Mouse (Mus musculus): ENCODE measurements around the gene Thsd4. TPM values are rescaled to one million over a fixed set of nuclear protein-coding genes. Genes with fewer than 3 reads are reported as not detected.
A peak's percentile ranks its signal among the peaks of the same experiment; 100 is the strongest.

Gene Thsd4
- polyA plus RNA-seq, 1 experiment, result 5.9 TPM

GRCm38 (mm10) chr9:60024545-60024944, 497.3 kb downstream of the Thsd4 start:
- H3K27ac ChIP-seq (ENCODE audit: insufficient read depth, low read depth, low read length), result no peak overlapping the region
- no peak for DNase-seq
- H3K4me3 ChIP-seq (ENCODE audit: insufficient read depth, low read depth, low read length), result no peak overlapping the region
- H3K27me3 ChIP-seq (replicated peaks; ENCODE audit: control insufficient read depth, insufficient read depth, low read length), result no peaks in the 10 kb centered on the region
- peaks cover 3% of the 10 kb centered on the region; the same call in 1 of the 2 replicates for H3K4me1 ChIP-seq (ENCODE audit: control insufficient read depth, insufficient read depth, low read length)
- TF ChIP-seq CTCF (conservative IDR thresholded peaks at IDR 0.05; ENCODE audit: insufficient read depth, insufficient read length, low read depth, low read length), result no peak
- no peak for TF ChIP-seq POLR2A (IDR thresholded peaks at IDR 0.05; ENCODE audit: low read depth, low read length)
- H3K36me3 ChIP-seq (ENCODE audit: control insufficient read depth, insufficient read depth, low read length), result no peaks in the 10 kb centered on the region
- 41% methylated on average over 5 of the region's 5 CpGs for WGBS

- Histone ChIP-seq H3K36me3 (ENCODE audit: control insufficient read depth, insufficient read depth, low read length) (no peaks in the 10 kb centered on the region), H3K27me3 (replicated peaks; ENCODE audit: control insufficient read depth, insufficient read depth, low read length) (no peaks in the 10 kb centered on the region), H3K4me3 (ENCODE audit: insufficient read depth, low read depth, low read length) (no peak overlapping the region), H3K27ac (ENCODE audit: insufficient read depth, low read depth, low read length) (no peak overlapping the region), H3K4me1 (ENCODE audit: control insufficient read depth, insufficient read depth, low read length) (no peaks in the 10 kb centered on the region)
- TF ChIP-seq CTCF (conservative IDR thresholded peaks at IDR 0.05; ENCODE audit: insufficient read depth, insufficient read length, low read depth, low read length) (no peak), POLR2A (IDR thresholded peaks at IDR 0.05; ENCODE audit: low read depth, low read length) (no peak)
- WGBS, result 83% methylated on average over 3 of the region's 3 CpGs
- DNase-seq, result no peak
Measured at GRCm38 (mm10) chr9:60022331-60022730, 499.5 kb downstream of the Thsd4 start.

GRCm38 (mm10) chr9:60020444-60020843, 501.4 kb downstream of the Thsd4 start:
- H3K27ac ChIP-seq (ENCODE audit: insufficient read depth, low read depth, low read length), result no peak overlapping the region
- no peaks in the 10 kb centered on the region for H3K27me3 ChIP-seq (replicated peaks; ENCODE audit: control insufficient read depth, insufficient read depth, low read length)
- H3K4me3 ChIP-seq (ENCODE audit: insufficient read depth, low read depth, low read length), result no peak overlapping the region
- TF ChIP-seq POLR2A (IDR thresholded peaks at IDR 0.05; ENCODE audit: low read depth, low read length) (no peak), CTCF (conservative IDR thresholded peaks at IDR 0.05; ENCODE audit: insufficient read depth, insufficient read length, low read depth, low read length) (no peak)
- DNase-seq, result peak; percentile 8
- 52% methylated on average over 1 of the region's 1 CpGs for WGBS
- H3K36me3 ChIP-seq (ENCODE audit: control insufficient read depth, insufficient read depth, low read length), result no peaks in the 10 kb centered on the region
- H3K4me1 ChIP-seq (ENCODE audit: control insufficient read depth, insufficient read depth, low read length), result no peaks in the 10 kb centered on the region

GRCm38 (mm10) chr9:60010285-60010684, 511.6 kb downstream of the Thsd4 start:
- 74% methylated on average over 1 of the region's 1 CpGs for WGBS
- Histone ChIP-seq H3K36me3 (ENCODE audit: control insufficient read depth, insufficient read depth, low read length) (no peaks in the 10 kb centered on the region), H3K4me1 (ENCODE audit: control insufficient read depth, insufficient read depth, low read length) (no peaks in the 10 kb centered on the region), H3K27ac (ENCODE audit: insufficient read depth, low read depth, low read length) (no peak overlapping the region), H3K27me3 (replicated peaks; ENCODE audit: control insufficient read depth, insufficient read depth, low read length) (no peaks in the 10 kb centered on the region), H3K4me3 (ENCODE audit: insufficient read depth, low read depth, low read length) (no peak overlapping the region)
- TF ChIP-seq CTCF (conservative IDR thresholded peaks at IDR 0.05; ENCODE audit: insufficient read depth, insufficient read length, low read depth, low read length) (no peak), POLR2A (IDR thresholded peaks at IDR 0.05; ENCODE audit: low read depth, low read length) (no peak)
- no peak for DNase-seq

DNA sequence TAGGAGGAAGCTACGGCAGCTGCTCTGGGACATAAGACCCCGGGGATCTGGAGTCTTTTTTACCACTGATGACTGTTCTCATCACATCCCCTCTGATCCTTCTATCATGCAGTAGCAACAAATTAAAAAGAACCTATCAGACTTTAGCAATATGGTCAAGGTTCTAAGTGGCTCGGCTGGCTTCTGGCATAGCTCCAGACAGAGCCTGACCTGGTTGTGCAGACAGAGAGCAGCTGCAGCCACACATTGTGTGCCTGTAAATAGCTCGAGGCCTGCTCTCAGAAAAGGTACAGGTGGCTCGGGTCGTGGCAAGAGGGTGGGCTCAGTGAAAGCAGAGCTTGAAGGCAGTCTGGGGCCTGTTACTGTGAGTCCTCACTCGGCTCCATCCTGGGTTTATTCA, 512.9 kb downstream of the Thsd4 start:
- TF ChIP-seq POLR2A (IDR thresholded peaks at IDR 0.05; ENCODE audit: low read depth, low read length) (no peak), CTCF (conservative IDR thresholded peaks at IDR 0.05; ENCODE audit: insufficient read depth, insufficient read length, low read depth, low read length) (no peak)
- Histone ChIP-seq H3K4me1 (ENCODE audit: control insufficient read depth, insufficient read depth, low read length) (no peaks in the 10 kb centered on the region), H3K4me3 (ENCODE audit: insufficient read depth, low read depth, low read length) (no peak overlapping the region), H3K27me3 (replicated peaks; ENCODE audit: control insufficient read depth, insufficient read depth, low read length) (no peaks in the 10 kb centered on the region), H3K36me3 (ENCODE audit: control insufficient read depth, insufficient read depth, low read length) (no peaks in the 10 kb centered on the region), H3K27ac (ENCODE audit: insufficient read depth, low read depth, low read length) (no peak overlapping the region)
- DNase-seq, result peak; percentile 9
- 49% methylated on average over 7 of the region's 7 CpGs for WGBS

- no peak overlapping the region for H3K4me3 ChIP-seq (ENCODE audit: insufficient read depth, low read depth, low read length)
- no peaks in the 10 kb centered on the region for H3K27me3 ChIP-seq (replicated peaks; ENCODE audit: control insufficient read depth, insufficient read depth, low read length)
- 42% methylated on average over 8 of the region's 8 CpGs for WGBS
- H3K36me3 ChIP-seq (ENCODE audit: control insufficient read depth, insufficient read depth, low read length), result no peaks in the 10 kb centered on the region
- no peak overlapping the region for H3K27ac ChIP-seq (ENCODE audit: insufficient read depth, low read depth, low read length)
- no peaks in the 10 kb centered on the region for H3K4me1 ChIP-seq (ENCODE audit: control insufficient read depth, insufficient read depth, low read length)
- TF ChIP-seq CTCF (conservative IDR thresholded peaks at IDR 0.05; ENCODE audit: insufficient read depth, insufficient read length, low read depth, low read length) (no peak), POLR2A (IDR thresholded peaks at IDR 0.05; ENCODE audit: low read depth, low read length) (no peak)
- no peak for DNase-seq
Measured at GRCm38 (mm10) chr9:60002323-60002722, 519.5 kb downstream of the Thsd4 start.

DNA sequence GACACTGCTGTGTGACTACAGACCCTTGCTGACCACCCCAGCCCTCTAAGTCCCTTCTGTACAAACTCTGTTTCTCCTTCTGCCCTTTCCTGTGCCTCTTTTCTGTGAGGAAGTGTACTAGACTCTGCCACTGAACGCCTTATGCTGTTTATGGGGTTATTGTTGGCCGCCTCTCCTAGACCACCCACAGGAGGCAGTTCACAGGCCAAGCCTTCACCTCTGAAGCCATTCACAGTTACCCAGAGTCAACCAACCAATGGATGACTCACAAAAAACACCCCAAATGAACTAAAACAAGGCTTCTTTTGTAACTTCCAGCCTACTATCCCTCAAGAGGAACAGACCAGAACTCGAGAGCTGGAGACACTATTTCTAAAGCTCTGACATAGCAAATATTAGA, 520.4 kb downstream of the Thsd4 start:
- no peaks in the 10 kb centered on the region for H3K36me3 ChIP-seq (ENCODE audit: control insufficient read depth, insufficient read depth, low read length)
- no peaks in the 10 kb centered on the region for H3K27me3 ChIP-seq (replicated peaks; ENCODE audit: control insufficient read depth, insufficient read depth, low read length)
- no peaks in the 10 kb centered on the region for H3K4me1 ChIP-seq (ENCODE audit: control insufficient read depth, insufficient read depth, low read length)
- H3K4me3 ChIP-seq (ENCODE audit: insufficient read depth, low read depth, low read length), result no peak overlapping the region
- WGBS, result 89% methylated on average over 3 of the region's 3 CpGs
- TF ChIP-seq CTCF (conservative IDR thresholded peaks at IDR 0.05; ENCODE audit: insufficient read depth, insufficient read length, low read depth, low read length) (no peak), POLR2A (IDR thresholded peaks at IDR 0.05; ENCODE audit: low read depth, low read length) (no peak)
- DNase-seq, result no peak
- H3K27ac ChIP-seq (ENCODE audit: insufficient read depth, low read depth, low read length), result no peak overlapping the region

GRCm38 (mm10) chr9:59997725-59998124, 524.1 kb downstream of the Thsd4 start:
- WGBS, result 92% methylated on average over 4 of the region's 4 CpGs
- Histone ChIP-seq H3K36me3 (ENCODE audit: control insufficient read depth, insufficient read depth, low read length) (no peaks in the 10 kb centered on the region), H3K27ac (ENCODE audit: insufficient read depth, low read depth, low read length) (no peak overlapping the region), H3K27me3 (replicated peaks; ENCODE audit: control insufficient read depth, insufficient read depth, low read length) (no peaks in the 10 kb centered on the region), H3K4me1 (ENCODE audit: control insufficient read depth, insufficient read depth, low read length) (no peaks in the 10 kb centered on the region), H3K4me3 (ENCODE audit: insufficient read depth, low read depth, low read length) (no peak overlapping the region)
- DNase-seq, result no peak
- no peak for TF ChIP-seq POLR2A (IDR thresholded peaks at IDR 0.05; ENCODE audit: low read depth, low read length)
- TF ChIP-seq CTCF (conservative IDR thresholded peaks at IDR 0.05; ENCODE audit: insufficient read depth, insufficient read length, low read depth, low read length), result no peak
